Mouse (Mus musculus): Measurements from ENCODE around the gene Smg5.

DNA sequence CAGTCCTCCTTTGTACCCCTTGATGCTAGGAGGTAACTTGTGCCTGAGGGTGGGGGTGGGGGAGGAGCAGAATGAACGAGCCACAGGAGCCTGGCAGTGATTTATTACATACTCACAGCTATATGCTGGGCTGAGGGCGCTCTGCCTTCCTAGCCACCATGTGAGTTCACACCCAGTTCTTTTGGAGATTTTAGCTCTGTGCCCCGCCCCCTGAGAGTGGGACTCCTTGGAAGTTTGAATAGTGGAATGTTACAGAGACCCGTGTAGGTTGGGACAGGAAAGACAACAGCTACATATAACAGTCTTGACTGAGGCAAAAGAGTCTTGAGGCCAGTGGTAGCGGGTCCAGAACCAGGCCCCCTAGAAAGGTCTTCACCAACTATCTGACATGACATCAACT, 7.1 kb upstream of the Smg5 start:
- TF ChIP-seq CTCF (IDR thresholded peaks at IDR 0.05; ENCODE audit: control insufficient read depth, insufficient read depth, low read length) (no peak), POLR2A (IDR thresholded peaks at IDR 0.05; ENCODE audit: borderline replicate concordance, control insufficient read depth, low read depth, low read length) (no peak)

All from bone marrow, adult 2 months (tissue).